Mouse (Mus musculus): ENCODE measurements around the gene Dram1. TPM values are rescaled to one million over a fixed set of nuclear protein-coding genes. Genes with fewer than 3 reads are reported as not detected.

Dram1 gene
- polyA plus RNA-seq (2017; shearing (Covaris generic)): 1 to 10 TPM; 1.3 to 1.8 (median 1.7) TPM

- ATAC-seq: peak; percentile 82
Observed at GRCm38 (mm10) chr10:88379013-88379885, at the start of gene Dram1, which contains the start of gene Gnptab. TSS of gene Dram1 (minus strand) at chr10:88379080. TSS of gene Gnptab (plus strand) at chr10:88379132.

- no peak for ATAC-seq
Observed at GRCm38 (mm10) chr10:88427998-88428397, 49.1 kb upstream of the Dram1 start.

DNA sequence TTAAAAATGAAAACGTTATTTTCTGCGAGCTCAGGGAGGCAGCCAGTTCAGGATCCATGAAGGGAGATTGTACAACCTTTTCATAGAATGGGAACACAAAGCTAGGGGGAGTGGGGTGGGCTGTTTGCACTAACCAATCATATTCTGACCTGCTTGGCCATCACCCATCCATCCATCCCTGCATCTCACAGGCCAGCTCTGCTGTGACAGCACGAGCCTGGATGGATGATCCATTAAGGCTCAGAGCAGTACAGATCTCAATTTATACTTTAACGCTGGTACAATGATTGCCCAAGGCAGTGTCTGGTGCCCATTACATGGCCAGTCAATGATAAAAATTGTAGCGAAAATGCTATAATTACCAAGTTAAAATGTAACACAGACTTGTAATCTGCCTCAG lies 48.0 kb upstream of the Dram1 start:
- ATAC-seq: no peak

- ATAC-seq: peak; percentile 91
Observed at GRCm38 (mm10) chr10:88426158-88426816, 47.4 kb upstream of the Dram1 start.

GRCm38 (mm10) chr10:88420655-88421435 lies 42.0 kb upstream of the Dram1 start:
- ATAC-seq: peak; percentile 97

- no peak for ATAC-seq
Observed at GRCm38 (mm10) chr10:88420141-88420541, 41.3 kb upstream of the Dram1 start.

- ATAC-seq: no peak
Observed at GRCm38 (mm10) chr10:88417686-88418085, 38.8 kb upstream of the Dram1 start.

- no peak for ATAC-seq
Observed at GRCm38 (mm10) chr10:88412290-88412995, 33.6 kb upstream of the Dram1 start.

DNA sequence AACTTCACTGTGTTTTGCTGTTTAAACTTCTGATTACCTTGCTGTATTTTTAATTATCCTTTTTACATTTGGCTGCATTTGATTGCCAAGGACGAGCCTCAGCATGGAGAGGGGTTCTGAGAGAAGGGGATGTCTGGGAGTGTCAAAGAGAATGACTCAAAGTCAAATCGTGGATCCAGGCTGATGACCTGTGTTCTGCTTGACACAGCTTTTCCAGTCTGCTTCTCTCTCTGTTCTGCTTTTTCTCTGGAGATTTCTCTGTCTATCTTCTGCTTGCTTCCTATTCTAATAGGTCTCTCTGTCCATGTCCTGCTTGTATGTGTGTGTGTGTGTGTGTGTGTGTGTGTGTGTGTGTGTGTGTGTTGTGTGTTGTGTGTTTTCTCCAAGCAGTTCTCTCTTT lies 30.9 kb upstream of the Dram1 start:
- no peak for ATAC-seq

DNA sequence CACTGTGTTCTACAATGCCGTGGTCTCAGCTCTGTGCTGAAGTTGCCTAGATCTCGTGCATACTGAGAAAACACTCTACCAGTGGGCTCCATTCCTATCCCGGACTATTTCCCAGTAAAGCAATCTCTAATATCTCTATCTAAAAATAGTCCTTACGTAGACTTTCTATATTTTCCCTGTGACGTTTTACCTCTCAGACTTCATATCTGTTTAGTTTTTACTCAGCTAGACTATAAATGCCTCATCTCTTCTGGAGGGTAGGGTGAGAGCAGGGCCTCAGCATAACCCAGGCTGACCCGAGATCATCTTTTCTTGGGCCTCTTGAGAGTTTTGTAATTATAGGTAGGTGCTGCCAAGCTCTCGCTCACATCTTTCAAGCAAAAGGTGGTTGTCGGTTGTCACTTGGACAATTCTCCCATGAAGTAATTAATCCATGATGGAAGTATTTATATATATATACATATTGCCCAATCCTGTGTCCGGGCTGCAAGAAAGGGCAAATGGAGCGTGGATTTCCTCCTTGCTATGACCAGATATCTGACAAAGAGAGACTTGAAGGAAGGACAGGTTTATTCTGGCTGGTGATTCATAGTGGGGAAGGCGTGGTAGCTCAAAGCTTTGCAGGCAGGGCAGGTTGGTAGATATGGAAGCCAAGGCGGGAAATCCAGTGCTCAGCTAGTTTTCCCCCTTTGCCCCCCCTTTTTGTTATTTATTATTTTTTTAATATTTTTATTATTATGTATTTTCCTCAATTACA lies 29.2 kb upstream of the Dram1 start:
- ATAC-seq: no peak

DNA sequence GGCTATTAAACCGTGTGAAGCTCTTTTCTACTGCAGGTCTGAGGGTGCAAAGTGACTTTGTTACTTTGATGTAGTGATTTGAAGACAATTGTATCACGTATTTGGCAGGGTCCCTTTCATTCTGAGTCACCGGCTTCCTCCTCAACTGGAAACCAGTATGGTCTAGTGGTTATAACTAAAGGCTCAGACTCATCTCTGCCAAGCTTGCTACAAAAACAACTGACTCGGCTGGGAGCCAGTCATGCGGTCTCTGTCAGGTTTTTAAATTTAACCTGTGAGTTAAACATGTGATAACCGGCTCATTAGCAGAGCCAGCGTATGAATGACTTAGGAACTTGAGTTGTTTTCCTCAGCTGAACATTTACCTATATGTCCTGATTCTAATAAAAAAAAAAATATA lies 26.9 kb upstream of the Dram1 start:
- peak; percentile 97 for ATAC-seq

- ATAC-seq: no peak
Observed at GRCm38 (mm10) chr10:88404220-88404619, 25.3 kb upstream of the Dram1 start.

DNA sequence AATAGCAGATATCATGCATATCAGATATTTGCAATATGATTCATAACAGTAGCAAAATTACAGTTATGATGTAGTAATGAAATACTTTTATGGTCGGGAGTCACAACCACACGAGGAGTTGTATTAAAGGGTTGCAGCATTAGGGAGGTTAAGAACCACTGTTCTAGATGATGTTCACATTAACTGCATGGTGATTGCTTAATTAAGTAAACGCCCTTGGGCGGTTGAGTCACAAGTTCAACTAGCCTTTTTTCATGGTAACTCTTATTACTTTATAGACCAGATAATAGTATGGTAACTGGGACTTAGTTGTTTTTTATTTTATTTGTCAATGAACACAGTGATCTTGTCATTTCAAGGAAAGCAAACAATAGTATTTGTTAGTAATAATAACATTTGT lies 24.1 kb upstream of the Dram1 start:
- no peak for ATAC-seq

DNA sequence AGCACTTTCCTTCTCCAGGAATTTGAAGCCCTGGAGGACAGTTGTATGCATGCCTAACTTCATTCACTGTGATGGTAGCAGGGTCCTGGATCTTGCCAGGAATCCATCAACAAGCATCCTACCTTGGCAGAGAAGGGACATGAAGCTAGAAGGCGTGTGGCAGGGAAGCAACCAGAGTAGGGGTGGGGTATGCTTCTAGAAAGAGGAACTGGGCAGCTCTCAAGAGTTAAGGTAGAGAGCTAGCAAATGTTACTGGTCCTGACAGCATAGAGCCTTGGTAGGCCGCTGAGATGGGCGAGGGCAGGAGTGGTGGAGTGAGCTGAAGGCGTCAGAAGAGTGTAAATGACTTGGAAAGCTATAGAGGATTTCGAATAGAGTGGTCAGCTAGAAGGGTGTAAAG lies 20.4 kb upstream of the Dram1 start:
- no peak for ATAC-seq

DNA sequence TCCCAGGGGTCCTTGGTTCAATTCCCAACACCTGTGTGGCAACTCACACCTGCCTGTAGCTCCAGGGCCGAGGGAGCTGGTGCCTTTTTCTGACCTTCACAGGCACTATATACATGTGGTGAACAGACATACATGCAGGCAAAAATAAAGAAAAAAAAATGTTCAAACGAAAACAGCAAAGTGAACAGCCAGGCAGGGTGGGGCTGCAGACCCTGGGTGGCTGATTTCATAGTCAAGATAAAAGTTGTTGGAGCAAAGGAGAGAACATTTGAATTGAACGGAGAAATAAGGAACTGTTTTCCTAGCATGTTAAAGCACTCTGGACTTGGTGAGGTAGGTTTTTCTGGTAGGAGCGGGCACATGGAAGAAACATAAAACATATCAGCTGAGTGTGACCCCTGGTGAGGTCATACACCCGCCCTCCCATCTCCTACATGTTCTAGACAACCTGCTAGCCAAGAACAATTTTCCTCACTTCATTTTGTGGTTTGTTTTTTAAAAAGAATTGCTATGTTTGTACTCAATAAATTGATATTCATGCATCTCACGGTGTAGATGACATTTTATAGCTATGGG lies 19.9 kb upstream of the Dram1 start:
- no peak for ATAC-seq

- ATAC-seq: no peak
Observed at GRCm38 (mm10) chr10:88392181-88392847, 13.4 kb upstream of the Dram1 start.

- ATAC-seq: no peak
Observed at GRCm38 (mm10) chr10:88391495-88391894, 12.6 kb upstream of the Dram1 start.

- peak; percentile 33 for ATAC-seq
Observed at GRCm38 (mm10) chr10:88390096-88390790, 11.4 kb upstream of the Dram1 start.

DNA sequence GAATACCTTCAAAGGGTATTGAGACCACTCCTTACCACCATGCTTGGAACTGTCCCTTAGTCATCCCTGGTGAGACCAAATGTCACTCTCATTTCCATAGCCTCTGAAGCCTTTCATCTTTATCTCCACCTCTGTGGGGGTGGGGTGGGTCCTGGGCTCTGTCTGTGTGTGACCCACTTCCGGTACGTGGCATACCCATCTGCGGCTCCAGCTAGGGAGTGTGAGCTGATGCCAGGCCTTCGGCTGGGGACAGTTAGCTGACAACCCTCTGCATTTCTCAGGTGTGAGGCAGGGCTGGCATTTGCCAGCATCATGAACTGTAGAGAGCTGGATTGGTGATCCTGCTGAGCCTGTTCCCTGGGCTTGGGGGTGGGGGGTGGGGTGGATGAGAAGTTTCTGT lies 10.7 kb upstream of the Dram1 start:
- peak; percentile 88 for ATAC-seq

GRCm38 (mm10) chr10:88386251-88386650 lies 7.4 kb upstream of the Dram1 start:
- no peak for ATAC-seq
